ENCODE assay signal across 9 mouse cellular contexts in genomic region chr2:167675120-167675909, GRCm38 (mm10). TPM values are rescaled to one million over a fixed set of nuclear protein-coding genes. Genes with fewer than 3 reads are reported as not detected.
DNase-seq lines count a peak whose midpoint lies in the region; ATAC-seq lines count a peak whose summit lies in the region.
"Had no signal": no experiment of that assay in that cellular context is flagged by ENCODE, and none has a peak within 500 bp of the region (broad histone marks: within the 10 kb centered on the region; RNA-seq: fewer than 3 reads in every experiment).

No protein-coding gene starts in this region.

- no peak overlapping the region for H3K4me3 ChIP-seq in limb, embryonic 11.5 days (ENCODE audit: low read depth, low read length)
- H3K4me3 ChIP-seq in limb, embryonic 10.5 days: no peak overlapping the region
- H3K4me3 ChIP-seq: heart, embryonic 13.5 days had no signal

- no peak for ATAC-seq in limb, embryonic 11.5 days (ENCODE audit: insufficient number of reproducible peaks, low FRiP score, low TSS enrichment, low read depth)

- peak; percentile 74 for DNase-seq in adrenal gland, postnatal 14 days
- no peak for DNase-seq in adrenal gland, postnatal 4 days (ENCODE audit: low spot score in 2 of 2)
- DNase-seq in limb, embryonic 11.5 days (ENCODE audit: low spot score): peak; percentile 51
- DNase-seq in limb, embryonic 10.5 days (ENCODE audit: low spot score): no peak
- peak; percentile 54 for DNase-seq in brain, adult 2 months (ENCODE audit: low read depth, low spot score)
- DNase-seq in lung, postnatal 14 days: peak; percentile 58
- DNase-seq in cerebellum, adult 11-12 months: no peak
- no peak for DNase-seq in layer of hippocampus, postnatal 14 days (ENCODE audit: low spot score in 2 of 2)

- no peaks in the 10 kb centered on the region for H3K9me3 ChIP-seq in limb, embryonic 11.5 days (ENCODE audit: control insufficient read depth, low read length)
- H3K9me3 ChIP-seq in limb, embryonic 10.5 days (replicated peaks): no peaks in the 10 kb centered on the region
- H3K9me3 ChIP-seq: heart, embryonic 13.5 days had no signal

- H3K27me3 ChIP-seq in limb, embryonic 11.5 days (ENCODE audit: control insufficient read depth, insufficient read depth, low read length): no peaks in the 10 kb centered on the region
- peaks cover 8% of the 10 kb centered on the region; the same call in 1 of the 2 replicates for H3K27me3 ChIP-seq in limb, embryonic 10.5 days (ENCODE audit: low read depth, poor library complexity, severe bottlenecking)
- H3K27me3 ChIP-seq: heart, embryonic 13.5 days had no signal

- no peak overlapping the region for H3K9ac ChIP-seq in limb, embryonic 11.5 days (ENCODE audit: low read length)
- H3K9ac ChIP-seq: heart, embryonic 13.5 days had no signal

- H3K27ac ChIP-seq in limb, embryonic 11.5 days (replicated peaks; ENCODE audit: low read depth, low read length): no peak overlapping the region
- no peak overlapping the region for H3K27ac ChIP-seq in limb, embryonic 10.5 days
- H3K27ac ChIP-seq: heart, embryonic 13.5 days had no signal

- H3K4me1 ChIP-seq in limb, embryonic 11.5 days (ENCODE audit: control insufficient read depth, insufficient read depth, low read length): no peaks in the 10 kb centered on the region
- peaks cover 11% of the 10 kb centered on the region for H3K4me1 ChIP-seq in limb, embryonic 10.5 days

- WGBS in limb, embryonic 11.5 days: 39% methylated on average over 14 of the region's 14 CpGs
- WGBS in limb, embryonic 10.5 days: 43% methylated on average over 14 of the region's 14 CpGs

- H3K36me3 ChIP-seq in limb, embryonic 11.5 days (ENCODE audit: control insufficient read depth, insufficient read depth, low read length): no peaks in the 10 kb centered on the region
- H3K36me3 ChIP-seq in limb, embryonic 10.5 days: no peaks in the 10 kb centered on the region
- H3K36me3 ChIP-seq: heart, embryonic 13.5 days had no signal

- no peak overlapping the region for H3K4me2 ChIP-seq in limb, embryonic 11.5 days (ENCODE audit: low read depth, severe bottlenecking)
- H3K4me2 ChIP-seq: heart, embryonic 13.5 days had no signal

RNA-seq across cellular contexts. Expression of gene Cebpb, which starts 13.4 kb away (rescaled TPM):
- total RNA-seq in adrenal gland, postnatal 14 days (2021): 358 and 403 TPM in 2 replicates
- 100 to 1,000 TPM; 229 to 255 TPM for total RNA-seq in adrenal gland, postnatal 4 days (2021)
- polyA plus RNA-seq in limb, embryonic 11.5 days (2014; fragmentation: Nextera tagmentation; extraction: Ambion mirVana): 2.6 and 4.1 TPM in 2 replicates
- 1.2 and 2.2 TPM in 2 replicates for polyA plus RNA-seq in limb, embryonic 10.5 days (2016; fragmentation: Nextera tagmentation; extraction: Ambion mirVana)
- total RNA-seq in layer of hippocampus, postnatal 14 days (2021): 10 to 100 TPM; 18.6 to 21.7 TPM

RNA-seq across cellular contexts. Expression of gene Gm20431, which starts 14.0 kb away (rescaled TPM):
- 19.2 and 23.8 TPM in 2 replicates for total RNA-seq in adrenal gland, postnatal 14 days (2021)
- total RNA-seq in adrenal gland, postnatal 4 days (2021): 10 to 100 TPM; 18.2 to 23.0 TPM
- polyA plus RNA-seq in limb, embryonic 11.5 days (2014; fragmentation: Nextera tagmentation; extraction: Ambion mirVana): 4.9 and 7.7 TPM in 2 replicates
- 1.0 and 4.0 TPM in 2 replicates for polyA plus RNA-seq in limb, embryonic 10.5 days (2016; fragmentation: Nextera tagmentation; extraction: Ambion mirVana)
- total RNA-seq in layer of hippocampus, postnatal 14 days (2021): 10 to 100 TPM; 38.9 to 50.9 TPM

RNA-seq across cellular contexts. Expression of gene Tmem189, which starts 14.3 kb away (rescaled TPM):
- total RNA-seq in adrenal gland, postnatal 14 days (2021): 30.7 and 37.5 TPM in 2 replicates
- total RNA-seq in adrenal gland, postnatal 4 days (2021): 10 to 100 TPM; 32.9 to 35.4 TPM
- 35.5 and 37.5 TPM in 2 replicates for polyA plus RNA-seq in limb, embryonic 11.5 days (2014; fragmentation: Nextera tagmentation; extraction: Ambion mirVana)
- 41.9 and 43.2 TPM in 2 replicates for polyA plus RNA-seq in limb, embryonic 10.5 days (2016; fragmentation: Nextera tagmentation; extraction: Ambion mirVana)
- 10 to 100 TPM; 69.5 to 71.9 TPM for total RNA-seq in layer of hippocampus, postnatal 14 days (2021)

RNA-seq across cellular contexts. Expression of gene Ube2v1, which starts 43.4 kb away (rescaled TPM):
- 172 and 174 TPM in 2 replicates for total RNA-seq in adrenal gland, postnatal 14 days (2021)
- 100 to 1,000 TPM; 194 to 200 TPM for total RNA-seq in adrenal gland, postnatal 4 days (2021)
- polyA plus RNA-seq in limb, embryonic 11.5 days (2014; fragmentation: Nextera tagmentation; extraction: Ambion mirVana): 264 and 267 TPM in 2 replicates
- 375 and 404 TPM in 2 replicates for polyA plus RNA-seq in limb, embryonic 10.5 days (2016; fragmentation: Nextera tagmentation; extraction: Ambion mirVana)
- total RNA-seq in layer of hippocampus, postnatal 14 days (2021): 100 to 1,000 TPM; 242 to 247 TPM

Comparison
In these comparisons a context has a peak if more than half of its experiments do, and no peak if none do; other contexts are left out.
1. DNase-seq: peak in adrenal gland, postnatal 14 days (single experiment), limb, embryonic 11.5 days (single experiment), brain, adult 2 months (single experiment) and lung, postnatal 14 days (single experiment); none in adrenal gland, postnatal 4 days (0 of 2), limb, embryonic 10.5 days (single experiment), cerebellum, adult 11-12 months (single experiment) and layer of hippocampus, postnatal 14 days (0 of 2).
2. RNA of gene Cebpb, which starts 13.4 kb away (total RNA-seq): 358 to 403 TPM in adrenal gland, postnatal 14 days and 229 to 255 TPM in adrenal gland, postnatal 4 days; 18.6 to 21.7 TPM in layer of hippocampus, postnatal 14 days; every median in the first group is over 10 times any median in the second.